Mouse (Mus musculus) 3T3-L1 (cell line): Measurements from ENCODE around the gene Zfpm1.

Source experiments
- DNase-seq: peaks from one replicate; pipeline ENCODE4 v3.0.0-alpha.2; 2015; ENCODE audit warnings: low read depth, low spot score

Gene Zfpm1

GRCm38 (mm10) chr8:122345181-122346095 lies 63.5 kb downstream of the Zfpm1 start:
- no peak for DNase-seq

- peak; percentile 96 for DNase-seq
Observed at GRCm38 (mm10) chr8:122347811-122348552, 66.0 kb downstream of the Zfpm1 start.

DNA sequence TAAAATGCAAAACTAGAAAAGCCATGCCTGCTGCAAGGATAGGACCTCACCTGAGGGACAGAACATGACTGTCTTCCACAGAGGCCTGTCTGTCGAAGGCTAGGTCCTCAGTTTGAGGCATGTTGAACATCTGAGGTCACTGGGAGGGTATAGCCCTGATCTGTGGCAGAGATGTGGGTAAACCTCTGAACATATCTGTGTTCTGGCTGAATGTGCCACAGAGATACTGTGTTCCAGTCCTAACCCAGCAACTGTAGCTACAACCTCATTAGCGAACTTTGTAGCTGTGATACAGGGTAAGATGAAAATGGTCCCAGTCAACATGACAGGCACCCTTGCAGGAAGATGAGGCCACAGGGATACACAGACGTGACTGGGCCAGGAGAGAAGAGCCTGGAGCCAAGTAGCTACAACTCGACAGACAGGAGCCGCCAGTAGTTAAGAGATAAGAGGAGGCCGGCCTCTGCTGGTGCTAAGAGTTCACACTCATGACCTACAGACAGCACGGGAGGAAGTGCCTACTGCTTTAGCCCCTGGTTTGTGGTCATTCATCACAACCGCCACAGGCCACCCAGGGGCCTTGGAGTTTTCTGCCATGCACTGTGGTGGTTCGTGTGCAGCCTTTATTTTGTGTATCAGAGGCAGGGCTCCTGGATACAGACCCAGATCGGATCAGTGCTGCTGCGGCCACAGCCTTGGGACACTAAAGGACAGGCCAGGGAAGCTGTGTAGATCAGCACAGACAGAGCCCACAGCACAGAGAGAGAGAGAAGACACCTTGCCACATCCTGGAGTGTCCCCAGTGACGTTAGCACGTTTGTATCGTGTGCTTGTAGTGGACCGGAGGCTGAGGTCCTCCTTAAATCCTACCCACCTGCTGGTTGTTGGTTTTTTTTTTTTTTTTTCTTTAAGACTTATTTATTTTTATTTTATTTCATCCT lies 67.7 kb downstream of the Zfpm1 start:
- no peak for DNase-seq

DNA sequence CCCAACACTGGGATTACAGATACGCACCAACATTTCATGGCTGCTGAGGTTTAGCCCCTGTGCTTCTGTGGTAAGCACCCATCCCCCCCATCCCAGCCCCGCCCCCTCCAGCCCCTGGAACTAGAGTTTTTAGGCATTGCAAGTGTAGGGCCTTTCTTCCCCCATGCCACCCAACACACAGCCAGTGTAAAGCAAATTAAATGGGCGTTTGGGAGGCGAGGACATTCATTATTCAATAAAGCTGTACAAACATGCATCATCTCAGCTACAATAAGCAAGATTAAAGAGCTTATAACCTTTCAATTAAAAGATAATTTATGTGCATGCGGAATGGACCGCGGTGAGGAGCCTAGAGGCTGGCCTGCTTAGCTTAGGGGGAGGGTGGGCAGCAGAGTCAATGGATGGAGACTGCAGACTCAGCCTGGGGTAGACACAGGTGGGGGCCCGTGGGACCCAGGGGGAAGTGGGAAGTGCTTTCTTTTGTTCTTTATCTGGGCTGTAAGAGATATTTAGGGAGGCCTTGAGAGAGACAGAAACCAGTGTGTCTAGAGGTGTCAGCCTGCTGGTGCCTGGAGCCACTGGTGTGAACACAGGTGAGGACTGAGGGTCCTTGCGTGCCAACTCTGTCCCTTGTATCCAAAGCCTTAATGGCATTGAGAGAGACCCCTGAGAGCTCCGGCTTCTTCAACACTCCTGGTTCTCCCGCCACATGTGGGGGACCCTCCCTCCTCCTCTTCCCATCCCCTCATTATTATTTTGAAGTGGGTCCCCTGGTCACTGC lies 68.6 kb downstream of the Zfpm1 start:
- DNase-seq, result no peak

DNA sequence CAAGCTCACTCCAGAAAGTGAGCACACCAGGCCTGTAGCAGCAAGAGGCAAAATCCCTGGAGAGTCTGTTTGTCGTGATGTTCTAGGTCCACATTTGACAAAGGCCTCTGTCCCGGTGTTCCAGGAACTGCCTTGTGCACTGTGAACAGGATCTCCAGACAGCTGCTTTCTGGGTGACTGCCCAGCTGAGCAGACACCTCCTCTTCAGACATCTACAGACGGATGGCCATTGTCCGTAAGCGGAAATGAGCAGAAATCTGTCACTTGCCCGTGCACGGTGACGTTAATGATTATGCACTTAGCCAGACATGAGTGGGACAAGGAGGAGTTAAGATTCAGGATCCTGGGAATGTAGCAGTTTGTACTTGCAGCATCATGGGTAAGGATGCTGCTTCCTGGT lies 72.2 kb downstream of the Zfpm1 start:
- DNase-seq, result no peak

DNA sequence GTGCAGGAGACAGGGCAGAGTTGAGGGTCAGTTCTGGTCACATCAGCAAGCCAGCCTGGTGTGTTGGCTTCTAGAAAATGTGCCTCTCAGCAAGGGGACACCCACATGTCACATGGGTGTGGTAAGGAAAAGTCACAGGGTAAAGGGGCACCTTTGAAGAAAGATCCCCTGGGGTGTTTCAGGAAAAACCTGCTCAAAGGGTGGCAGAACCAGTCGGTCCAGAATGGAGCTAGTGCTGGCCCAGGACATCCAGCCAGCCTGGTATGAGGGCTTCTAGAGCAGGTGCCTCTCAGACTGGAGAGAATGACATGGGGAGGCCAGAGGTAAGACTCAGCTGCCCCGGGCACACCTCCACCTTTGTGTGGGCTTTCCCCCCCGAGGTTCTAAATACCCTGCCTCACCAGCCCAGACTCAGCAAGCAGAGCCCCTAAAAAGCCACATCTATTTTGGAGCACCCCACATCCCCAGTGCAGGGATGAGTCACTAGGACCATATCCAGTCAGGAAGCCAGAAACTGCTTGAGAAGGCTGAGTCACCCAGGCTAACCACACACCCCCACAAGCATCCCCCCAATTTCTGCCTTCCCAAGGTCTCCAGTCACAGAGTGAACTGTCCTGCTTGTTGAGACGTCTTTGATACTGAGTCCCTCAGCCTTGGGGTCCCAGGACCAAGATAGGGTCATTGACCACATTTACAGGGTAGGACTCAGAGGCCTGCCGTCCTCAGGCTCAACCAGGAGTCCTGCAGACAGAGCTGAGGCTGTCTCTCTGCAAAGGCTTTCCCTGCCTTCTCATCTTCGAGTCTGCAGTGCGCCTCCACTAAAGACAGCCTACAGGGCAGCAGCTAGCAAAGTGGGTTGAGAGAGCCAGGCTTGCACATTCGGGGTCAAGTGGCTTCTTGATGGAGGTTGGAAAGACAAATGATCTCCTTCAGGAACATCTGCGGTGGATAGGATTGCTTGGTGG lies 74.0 kb downstream of the Zfpm1 start:
- peak; percentile 69 for DNase-seq

DNA sequence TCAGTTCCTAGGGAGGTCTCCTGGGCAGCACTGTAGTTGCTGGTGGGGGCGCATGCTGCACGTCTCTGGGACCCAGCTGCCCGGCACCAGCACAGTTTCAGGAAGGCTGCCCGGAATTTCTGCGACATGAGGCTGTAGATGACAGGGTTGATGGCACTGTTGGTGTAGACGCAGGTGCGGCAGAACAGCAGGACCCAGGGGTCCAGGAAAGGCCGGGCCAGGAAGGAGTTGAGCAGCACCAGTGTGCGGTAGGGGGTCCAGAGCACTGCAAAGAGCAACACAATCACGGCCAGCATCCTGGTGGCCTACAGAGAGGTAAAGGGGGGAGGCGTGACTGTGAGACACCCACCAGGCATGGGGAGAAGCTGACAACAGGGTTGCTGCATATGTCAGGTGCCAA lies 75.3 kb downstream of the Zfpm1 start:
- no peak for DNase-seq

GRCm38 (mm10) chr8:122357641-122358040 lies 75.7 kb downstream of the Zfpm1 start:
- no peak for DNase-seq

- DNase-seq, result peak; percentile 69
Observed at GRCm38 (mm10) chr8:122359111-122359775, 77.3 kb downstream of the Zfpm1 start.

- no peak for DNase-seq
Observed at GRCm38 (mm10) chr8:122360696-122361416, 78.9 kb downstream of the Zfpm1 start, which contains the start of gene Trhr2. Gene Trhr2 (minus strand): TSS chr8:122360746.

GRCm38 (mm10) chr8:122362271-122362670 lies 80.3 kb downstream of the Zfpm1 start:
- no peak for DNase-seq

DNA sequence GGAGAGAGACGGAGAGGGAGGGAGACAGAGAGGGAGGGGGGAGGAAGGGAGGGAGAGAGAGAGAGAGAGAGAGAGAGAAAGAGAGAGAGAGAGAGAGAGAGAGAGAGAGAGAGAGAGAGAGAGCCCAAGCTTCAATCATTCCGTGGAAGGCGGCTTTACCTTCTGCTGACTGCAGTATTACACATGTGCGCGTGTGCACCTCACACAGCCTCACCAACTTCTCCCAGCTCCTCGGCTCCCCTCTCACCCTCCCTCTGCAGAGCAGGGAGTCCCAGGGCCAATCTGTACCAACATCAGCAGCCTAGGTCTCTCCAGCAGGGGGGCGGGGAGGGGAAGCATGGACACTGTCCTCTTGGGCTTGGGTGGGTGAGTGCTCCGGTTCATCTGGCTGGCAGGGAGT lies 81.0 kb downstream of the Zfpm1 start:
- DNase-seq, result no peak

GRCm38 (mm10) chr8:122368494-122368893 lies 86.6 kb downstream of the Zfpm1 start:
- DNase-seq, result peak; percentile 77

- DNase-seq, result peak; percentile 87
Observed at GRCm38 (mm10) chr8:122369665-122370064, 87.7 kb downstream of the Zfpm1 start.

DNA sequence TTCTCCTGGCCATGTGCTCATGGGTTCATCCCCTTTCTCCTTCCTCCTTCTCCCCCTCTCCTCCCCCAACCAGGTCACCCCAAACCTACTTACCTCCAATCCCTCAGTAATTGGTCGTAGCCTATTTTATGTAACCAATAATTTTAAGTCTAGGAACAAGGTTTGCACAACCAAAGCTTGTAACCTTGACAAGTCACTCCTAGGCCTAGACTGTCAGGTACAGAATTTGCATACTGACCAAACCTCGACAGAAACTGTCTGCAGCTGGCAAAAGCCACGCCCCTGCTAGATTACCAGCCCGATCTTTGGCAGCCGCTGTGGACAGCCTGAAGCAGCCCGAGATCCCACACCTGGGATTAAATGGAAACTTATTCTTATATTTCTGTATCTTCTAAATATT lies 89.8 kb downstream of the Zfpm1 start:
- no peak for DNase-seq

- no peak for DNase-seq
Observed at GRCm38 (mm10) chr8:122375320-122375719, 93.4 kb downstream of the Zfpm1 start.

DNA sequence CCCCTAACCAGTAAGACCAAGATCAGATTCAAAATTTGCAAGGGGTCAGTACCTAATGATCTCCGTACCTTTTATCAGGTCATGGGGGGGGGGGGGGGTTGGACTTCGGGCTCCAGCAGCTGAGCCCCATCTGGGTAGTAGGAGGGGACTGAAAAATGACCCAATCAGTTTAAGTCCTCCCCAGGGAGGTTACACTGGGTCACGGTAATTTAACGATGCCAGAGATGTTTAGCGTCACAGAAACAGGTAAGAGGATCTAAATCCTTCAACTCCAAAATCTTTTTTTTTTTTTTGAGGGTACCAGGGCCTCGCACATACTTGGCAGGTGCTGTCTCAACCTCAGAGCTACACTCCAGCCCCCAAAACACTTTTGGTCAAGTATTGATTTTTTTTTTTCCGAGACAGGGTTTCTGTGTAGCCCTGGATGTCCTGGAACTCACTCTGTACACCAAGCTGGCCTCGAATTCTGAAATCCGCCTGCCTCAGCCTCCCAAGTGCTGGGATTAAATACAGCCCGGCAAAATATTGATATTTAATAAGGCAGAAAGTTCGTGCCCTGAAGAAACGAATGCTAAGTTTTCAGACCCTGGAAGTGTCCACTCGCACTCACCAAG lies 93.9 kb downstream of the Zfpm1 start:
- no peak for DNase-seq
